Mouse (Mus musculus): ENCODE measurements around the gene Trappc1. TPM values are rescaled to one million over a fixed set of nuclear protein-coding genes. Genes with fewer than 3 reads are reported as not detected.
A peak's percentile ranks its signal among the peaks of the same experiment; 100 is the strongest.
"Not testable (repeated sequence)": the region's sequence is repeated elsewhere in the genome, so short reads cannot be mapped to it uniquely, and the experiment has no call there.

Trappc1 gene
- total RNA-seq (2021) = 10 to 100 TPM; 67.1 to 69.1 TPM

GRCm38 (mm10) chr11:69323667-69324111 is at the start of gene Trappc1, which contains the start of gene Cntrob:
Gene Trappc1, plus strand, starts transcription at chr11:69323980.
Gene Cntrob, minus strand, starts transcription at chr11:69323775.
- intact Hi-C loops (cut with DNase I) = no loop called here
- DNase-seq = peak; percentile 99

GRCm38 (mm10) chr11:69275650-69276049 is 48.1 kb upstream of the Trappc1 start:
- intact Hi-C loops (cut with DNase I) = no loop called here

GRCm38 (mm10) chr11:69276081-69276480 is 47.7 kb upstream of the Trappc1 start:
- intact Hi-C loops (cut with DNase I) = no loop called here
- no peak for DNase-seq

More at GRCm38 (mm10) chr11:69275650-69276049, 48.1 kb upstream of the Trappc1 start:
- DNase-seq = no peak

- no peak for DNase-seq
- intact Hi-C loops (cut with DNase I) = no loop called here
Observed at GRCm38 (mm10) chr11:69277267-69277666, 46.5 kb upstream of the Trappc1 start.

- intact Hi-C loops (cut with DNase I) = no loop called here
- no peak for DNase-seq
Observed at GRCm38 (mm10) chr11:69291111-69291510, 32.7 kb upstream of the Trappc1 start.

GRCm38 (mm10) chr11:69295286-69295685 is 28.5 kb upstream of the Trappc1 start:
- intact Hi-C loops (cut with DNase I) = no loop called here
- DNase-seq = no peak

- intact Hi-C loops (cut with DNase I) = no loop called here
- DNase-seq = no peak
Observed at GRCm38 (mm10) chr11:69297799-69298198, 26.0 kb upstream of the Trappc1 start.

GRCm38 (mm10) chr11:69298231-69298630 is 25.5 kb upstream of the Trappc1 start:
- intact Hi-C loops (cut with DNase I) = no loop called here
- DNase-seq = no peak

- intact Hi-C loops (cut with DNase I) = no loop called here
- DNase-seq = no peak
Observed at GRCm38 (mm10) chr11:69302817-69303216, 21.0 kb upstream of the Trappc1 start.

GRCm38 (mm10) chr11:69305291-69305690 is 18.5 kb upstream of the Trappc1 start:
- no peak for DNase-seq
- intact Hi-C loops (cut with DNase I) = no loop called here

GRCm38 (mm10) chr11:69306039-69306438 is 17.7 kb upstream of the Trappc1 start:
- no peak for DNase-seq
- intact Hi-C loops (cut with DNase I) = no loop called here

GRCm38 (mm10) chr11:69311266-69311665 is 12.5 kb upstream of the Trappc1 start:
- DNase-seq = peak; percentile 75
- intact Hi-C loops (cut with DNase I) = no loop called here

- DNase-seq = no peak
- intact Hi-C loops (cut with DNase I) = no loop called here
Observed at GRCm38 (mm10) chr11:69316361-69316760, 7.4 kb upstream of the Trappc1 start.

GRCm38 (mm10) chr11:69318000-69318399 is 5.8 kb upstream of the Trappc1 start:
- intact Hi-C loops (cut with DNase I); DNase-seq: not testable (repeated sequence)

GRCm38 (mm10) chr11:69321580-69321979 is 2.2 kb upstream of the Trappc1 start:
- no peak for DNase-seq
- intact Hi-C loops (cut with DNase I) = no loop called here

GRCm38 (mm10) chr11:69322010-69322409 is 1.8 kb upstream of the Trappc1 start:
- peak; percentile 88 for DNase-seq

GRCm38 (mm10) chr11:69322693-69323471 is 898 bp upstream of the Trappc1 start:
- intact Hi-C loops (cut with DNase I) = no loop called here
- no peak for DNase-seq

More at GRCm38 (mm10) chr11:69322010-69322409, 1.8 kb upstream of the Trappc1 start:
- intact Hi-C loops (cut with DNase I) = no loop called here

- no peak for DNase-seq
- intact Hi-C loops (cut with DNase I) = no loop called here
Observed at GRCm38 (mm10) chr11:69324749-69325148, 969 bp downstream of the Trappc1 start.

GRCm38 (mm10) chr11:69325628-69326407 is 2.0 kb downstream of the Trappc1 start, which contains the start of gene Kcnab3:
Gene Kcnab3, plus strand, starts transcription at chr11:69326258.
- peak; percentile 79 for DNase-seq
- intact Hi-C loops (cut with DNase I) = no loop called here

- intact Hi-C loops (cut with DNase I) = no loop called here
- peak; percentile 36 for DNase-seq
Observed at GRCm38 (mm10) chr11:69326408-69327156, 2.8 kb downstream of the Trappc1 start.

GRCm38 (mm10) chr11:69327157-69327442 is 3.3 kb downstream of the Trappc1 start:
- DNase-seq = no peak
- intact Hi-C loops (cut with DNase I) = no loop called here
